Mouse (Mus musculus) CD4-positive, CD25-positive, alpha-beta regulatory T cell, adult 9 weeks (primary cell): ENCODE measurements around the gene Khdc1b. TPM values are rescaled to one million over a fixed set of nuclear protein-coding genes. Genes with fewer than 3 reads are reported as not detected.

Source experiments
- polyA plus RNA-seq: library from polyadenylated mRNA; unstranded; fragments of 100-300 nt; shearing (Covaris generic); gene quantifications from one replicate; pipeline ENCODE4 v1.2.1, GENCODE M21; 2017

Gene Khdc1b
- polyA plus RNA-seq, result not detected

DNA sequence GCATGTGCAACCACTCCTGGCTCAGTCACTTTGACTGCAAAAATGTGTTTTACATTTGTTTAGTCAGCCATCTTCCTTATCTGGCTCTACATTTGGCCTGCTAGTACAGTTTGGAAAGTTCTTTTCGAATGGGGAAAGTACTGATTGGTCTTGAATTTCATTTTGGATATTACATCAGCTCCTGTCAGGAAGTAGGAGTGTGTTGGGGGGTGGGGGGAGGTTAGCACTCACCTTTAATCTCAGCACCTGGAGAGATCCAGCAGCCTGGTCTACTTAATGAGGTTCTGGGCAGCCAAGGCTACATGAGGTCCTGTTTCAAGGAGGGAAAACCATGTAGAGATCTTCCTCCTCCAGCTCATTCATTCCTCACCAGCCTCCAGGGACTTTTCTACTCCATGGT, at the start of gene Khdc1b:
Gene Khdc1b (plus strand): TSS at position 301 of the 400 bp plus-strand sequence.

DNA sequence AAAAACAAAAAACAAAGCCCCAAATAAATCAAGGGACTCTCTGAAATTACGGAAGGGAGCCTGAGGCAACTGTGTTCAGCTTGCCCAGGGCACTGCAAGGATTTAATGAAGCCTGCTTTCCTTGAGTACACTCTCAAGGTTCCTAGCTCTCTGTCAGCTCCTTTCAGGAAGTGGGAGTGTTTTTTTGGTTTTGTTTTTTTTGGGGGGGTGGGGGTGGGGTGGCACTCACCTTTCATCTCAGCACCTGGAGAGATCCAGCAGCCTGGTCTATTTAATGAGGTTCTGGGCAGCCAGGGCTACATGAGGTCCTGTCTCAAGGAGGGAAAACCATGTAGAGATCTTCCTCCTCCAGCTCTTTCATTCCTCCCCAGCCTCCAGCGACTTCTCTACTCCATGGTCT, 34.0 kb upstream of the Khdc1b start, which contains the start of gene Khdc1a:
Gene Khdc1a (plus strand): TSS at position 301 of the 400 bp plus-strand sequence.

DNA sequence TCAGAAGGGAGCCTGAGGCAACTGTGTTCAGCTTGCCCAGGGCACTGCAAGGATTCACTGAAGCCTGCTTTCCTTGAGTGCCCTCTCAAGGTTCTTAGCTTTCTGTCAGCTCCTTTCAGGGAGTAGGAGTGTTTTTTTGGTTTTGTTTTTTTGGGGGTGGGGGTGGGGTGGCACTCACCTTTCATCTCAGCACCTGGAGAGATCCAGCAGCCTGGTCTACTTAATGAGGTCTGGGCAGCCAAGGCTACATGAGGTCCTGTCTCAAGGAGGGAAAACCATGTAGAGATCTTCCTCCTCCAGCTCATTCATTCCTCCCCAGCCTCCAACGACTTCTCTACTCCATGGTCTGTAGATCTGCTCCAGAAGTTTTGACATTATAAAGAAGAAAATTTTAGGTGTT, 15.3 kb upstream of the Khdc1b start, which contains the start of gene Khdc1c:
Gene Khdc1c (plus strand): TSS at position 301 of the 400 bp plus-strand sequence.

Other genes with a start within 250 kb of the Khdc1b start
- gene Tmem14a, start 165.0 kb upstream of the Khdc1b start, polyA plus RNA-seq, result 5.9 TPM
- gene Gsta3, start 143.0 kb upstream of the Khdc1b start, polyA plus RNA-seq, result 1.6 TPM
- gene Khdc1a, start 33.9 kb upstream of the Khdc1b start, polyA plus RNA-seq, result 3.7 TPM
- gene Khdc1c, start 15.2 kb upstream of the Khdc1b start, polyA plus RNA-seq, result not detected